Mouse (Mus musculus) heart, postnatal 25 days (tissue): Measurements from ENCODE around the gene C730034F03Rik. TPM values are rescaled to one million over a fixed set of nuclear protein-coding genes. Genes with fewer than 3 reads are reported as not detected.

Experiments
- DNase-seq: peaks from one replicate; pipeline ENCODE4 v3.0.0; 2022; ENCODE audit warnings: low spot score
- intact Hi-C: fragments of 180-260 bp; cut with DNase I; formaldehyde crosslinking; loops from one replicate; pipeline ENCODE4 v1.15.1; 2025
- total RNA-seq, 2 experiments: library from RNA; stranded (reverse); gene quantifications; 2 replicates each; pipeline ENCODE4 v1.2.3; 2021

The C730034F03Rik gene
- total RNA-seq, 2 experiments from 2014 or later, result 1.5 TPM

GRCm38 (mm10) chr15:89471476-89471875 lies 42.1 kb downstream of the C730034F03Rik start:
- no peak for DNase-seq
- intact Hi-C loops, result no loop called here

DNA sequence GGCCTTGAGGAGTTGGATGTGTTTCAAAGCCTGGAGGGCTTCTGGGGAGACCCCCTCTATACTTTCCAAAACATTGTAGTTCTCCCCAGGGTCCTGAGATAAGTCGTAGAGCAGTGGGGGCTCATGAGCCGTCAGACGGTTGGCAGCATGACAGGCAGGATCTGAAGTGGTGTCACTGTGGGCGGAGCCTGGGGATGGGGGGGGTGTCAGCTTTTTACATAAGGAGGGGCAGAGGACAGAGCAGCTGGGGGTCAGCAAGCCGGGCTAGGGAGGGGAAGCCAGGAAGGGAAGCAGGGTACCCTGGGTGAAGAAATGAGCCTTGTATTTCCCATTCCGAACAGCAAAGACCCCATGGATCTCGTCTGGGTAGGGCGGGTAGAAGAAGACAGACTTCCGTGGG lies 44.0 kb downstream of the C730034F03Rik start:
- intact Hi-C loops, result no loop called here
- no peak for DNase-seq

DNA sequence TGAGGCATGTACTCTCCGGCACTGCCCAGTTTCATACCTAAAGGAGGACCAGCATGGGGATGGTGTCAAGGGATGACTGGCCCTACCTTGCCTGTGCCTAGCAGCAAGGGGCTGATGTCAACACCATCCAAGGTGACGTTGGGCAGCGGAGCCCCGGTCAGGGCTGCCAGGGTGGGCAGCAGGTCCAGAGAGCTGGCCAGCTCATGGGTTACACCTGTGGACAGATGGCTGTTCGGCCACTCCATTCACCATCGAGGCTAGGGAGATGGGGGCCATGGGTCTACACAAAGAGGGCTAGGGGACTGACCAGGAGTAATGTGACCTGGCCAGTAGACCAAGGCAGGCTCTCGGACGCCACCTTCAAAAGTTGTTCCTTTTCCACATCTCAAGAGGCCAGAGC lies 44.5 kb downstream of the C730034F03Rik start:
- intact Hi-C loops, result loop anchor here (2.0 kb wide), 1 partner anchor 43 kb away; no protein-coding TSS in a partner anchor
- no peak for DNase-seq

DNA sequence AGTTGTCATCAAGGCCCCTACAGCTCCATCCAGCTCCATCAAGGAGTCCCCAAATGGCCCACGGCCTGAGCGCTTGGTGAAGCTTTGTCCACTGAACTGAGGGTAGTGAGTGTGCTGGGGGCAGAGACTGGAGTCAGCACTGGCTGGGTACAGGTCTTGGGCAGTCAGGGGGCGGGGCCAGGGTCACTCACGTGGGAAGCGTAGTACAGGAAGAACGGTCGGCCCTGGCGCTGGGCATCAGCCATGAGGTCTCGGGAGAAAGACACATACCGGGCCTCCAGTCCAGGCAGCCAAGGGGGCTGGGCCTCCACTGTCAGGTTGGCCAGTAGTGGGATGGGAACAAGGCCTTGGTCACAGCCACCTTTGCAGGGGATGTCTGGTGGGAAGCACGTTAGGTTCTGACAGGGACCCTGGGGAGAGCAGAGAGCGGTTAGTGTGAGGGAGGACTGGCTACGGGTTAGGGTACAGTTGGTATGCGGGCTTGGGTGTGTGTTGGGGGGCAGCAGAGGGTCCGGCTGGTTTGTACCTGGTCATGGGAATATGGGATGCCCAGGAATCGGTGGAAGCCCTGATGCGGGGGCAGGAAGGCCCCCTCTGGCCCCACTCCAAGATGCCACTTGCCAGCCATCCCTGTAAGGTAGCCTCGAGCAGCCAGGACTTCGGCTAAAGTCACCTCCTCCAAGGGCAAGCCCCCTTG lies 45.4 kb downstream of the C730034F03Rik start:
- DNase-seq, result no peak
- intact Hi-C loops, result loop anchor here (2.0 kb wide), 1 partner anchor 44 kb away; no protein-coding TSS in a partner anchor

GRCm38 (mm10) chr15:89475293-89475600 lies 45.9 kb downstream of the C730034F03Rik start:
- no peak for DNase-seq
- intact Hi-C loops, result loop anchor here (2.0 kb wide), 1 partner anchor 44 kb away; no protein-coding TSS in a partner anchor

GRCm38 (mm10) chr15:89475611-89476474 lies 46.5 kb downstream of the C730034F03Rik start:
- DNase-seq, result peak; percentile 94
- intact Hi-C loops, result loop anchor here (1.0 to 2.0 kb wide), 2 partner anchors 22 to 45 kb away; no protein-coding TSS in a partner anchor

GRCm38 (mm10) chr15:89476475-89476815 lies 47.1 kb downstream of the C730034F03Rik start:
- no peak for DNase-seq
- intact Hi-C loops, result loop anchor here (1.0 kb wide), 1 partner anchor 22 kb away; no protein-coding TSS in a partner anchor

DNA sequence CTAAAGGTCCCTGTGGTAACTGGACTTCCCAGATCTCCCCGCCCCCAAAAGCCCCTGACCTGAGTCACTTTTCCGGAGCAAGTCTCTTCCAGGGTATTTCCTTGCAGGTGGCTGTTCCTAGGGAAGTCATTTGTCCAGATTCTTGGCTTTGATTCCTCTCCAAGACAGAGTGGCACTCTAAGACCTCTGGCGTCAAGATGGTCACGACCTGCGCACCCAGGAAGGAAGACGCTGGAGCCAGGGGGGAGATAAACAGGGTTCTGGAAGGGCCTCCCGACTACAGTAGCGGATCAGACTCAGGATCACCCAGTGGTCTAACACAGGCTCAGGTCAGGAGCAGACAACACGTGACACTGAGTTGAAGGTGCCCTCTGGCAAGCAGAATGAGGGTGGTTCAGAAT lies 47.7 kb downstream of the C730034F03Rik start, which contains the start of gene Arsa:
Arsa (minus strand) TSS at position 335 of the 401 bp plus-strand sequence.
- intact Hi-C loops, result no loop called here
- no peak for DNase-seq

DNA sequence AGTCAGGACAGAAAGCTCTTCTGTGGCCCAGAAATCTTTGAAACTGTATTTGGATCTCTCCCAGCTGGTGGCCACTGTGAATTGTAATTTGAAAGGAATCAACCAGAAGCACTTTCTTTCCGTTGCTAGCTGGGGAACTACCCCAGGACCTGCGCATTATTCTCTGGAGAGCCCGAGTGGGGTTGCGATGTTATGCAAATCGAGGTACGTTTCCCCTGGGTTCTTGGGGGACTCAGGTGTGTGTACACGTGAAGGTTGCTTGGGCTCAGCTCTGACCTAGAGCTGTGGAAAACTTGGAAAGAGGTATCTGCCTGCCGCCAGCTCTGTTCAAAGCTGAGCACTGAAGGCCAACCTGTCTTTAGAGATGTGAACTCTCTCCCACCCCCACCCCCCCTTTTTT lies 48.4 kb downstream of the C730034F03Rik start:
- intact Hi-C loops, result no loop called here
- no peak for DNase-seq

DNA sequence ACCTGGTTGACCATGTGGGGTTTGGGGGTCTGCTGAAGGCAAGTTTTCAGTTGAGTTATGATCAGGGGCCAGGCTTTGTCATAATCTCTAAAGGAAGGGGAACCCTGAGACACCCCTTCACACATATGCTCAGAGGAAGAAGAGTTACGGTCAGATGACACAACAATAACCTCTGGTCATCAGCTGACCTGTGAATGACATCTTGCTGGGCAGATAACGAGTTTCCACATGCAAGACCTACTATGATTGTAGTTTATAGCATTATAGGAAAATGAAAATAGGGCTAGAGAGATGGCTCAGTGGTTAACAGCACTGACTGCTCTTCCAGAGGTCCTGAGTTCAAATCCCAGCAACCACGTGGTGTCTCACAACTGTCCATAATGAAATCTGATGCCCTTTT lies 49.2 kb downstream of the C730034F03Rik start:
- DNase-seq, result no peak
- intact Hi-C loops, result no loop called here

Other genes with a start within 250 kb of the C730034F03Rik start
- gene Plxnb2, start 248.8 kb upstream of the C730034F03Rik start, total RNA-seq, result 10 to 100 TPM; 81.5 to 86.1 TPM
- 1 to 10 TPM; 8.4 to 8.7 TPM for gene Dennd6b, start 233.1 kb upstream of the C730034F03Rik start, total RNA-seq
- 10 to 100 TPM; 63.4 to 65.0 TPM for gene Ppp6r2, start 218.0 kb upstream of the C730034F03Rik start, total RNA-seq
- gene Sbf1, start 114.3 kb upstream of the C730034F03Rik start, total RNA-seq, result 10 to 100 TPM; 58.3 to 64.4 TPM
- not detected for gene Adm2, start 106.9 kb upstream of the C730034F03Rik start, total RNA-seq
- gene Miox, start 95.2 kb upstream of the C730034F03Rik start, total RNA-seq, result not detected
- gene Lmf2, start 73.9 kb upstream of the C730034F03Rik start, total RNA-seq, result 10 to 100 TPM; 30.6 to 31.8 TPM
- 10 to 100 TPM; 52.0 to 60.4 TPM for gene Ncaph2, start 73.9 kb upstream of the C730034F03Rik start, total RNA-seq
- 10 to 100 TPM; 23.0 to 24.2 TPM for gene Sco2, start 55.7 kb upstream of the C730034F03Rik start, total RNA-seq
- gene Tymp, start 52.5 kb upstream of the C730034F03Rik start, total RNA-seq, result under 1 TPM; 0.44 to 0.64 TPM
- 1 to 10 TPM; 1.3 TPM for gene Odf3b, start 50.3 kb upstream of the C730034F03Rik start, total RNA-seq
- gene Klhdc7b, start 44.7 kb upstream of the C730034F03Rik start, total RNA-seq, result not detected
- gene Syce3, start 19.1 kb upstream of the C730034F03Rik start, total RNA-seq, result not detected
- gene Cpt1b, start 3.7 kb upstream of the C730034F03Rik start, total RNA-seq, result 100 to 1,000 TPM; 512 to 569 TPM
- gene Gm44502, start 107 bp downstream of the C730034F03Rik start, total RNA-seq, result 10 to 100 TPM; 14.5 to 16.4 TPM
- gene Chkb, start 319 bp downstream of the C730034F03Rik start, total RNA-seq, result 10 to 100 TPM; 40.6 to 44.9 TPM
- under 1 TPM; 0.10 to 0.11 TPM for gene Mapk8ip2, start 24.3 kb downstream of the C730034F03Rik start, total RNA-seq
- gene Arsa, start 47.8 kb downstream of the C730034F03Rik start, total RNA-seq, result 10 to 100 TPM; 12.0 to 13.1 TPM
- gene Shank3, start 70.0 kb downstream of the C730034F03Rik start, total RNA-seq, result 10 to 100 TPM; 48.2 to 53.3 TPM
- gene Acr, start 138.7 kb downstream of the C730034F03Rik start, total RNA-seq, result under 1 TPM in 1 of 2 experiments, not detected in 1; 0.36 TPM
- gene Rabl2, start 162.3 kb downstream of the C730034F03Rik start, total RNA-seq, result 1 to 10 TPM; 3.5 to 7.5 TPM